Mouse (Mus musculus): ENCODE measurements around the gene Nphp1. TPM values are rescaled to one million over a fixed set of nuclear protein-coding genes. Genes with fewer than 3 reads are reported as not detected.

Nphp1 gene
- total and polyA plus RNA-seq, 3 experiments = 19.1 to 63.6 (median 37.1) TPM

- peaks cover 0 to 4% of the 10 kb centered on the region in 2 experiments; a peak in 2 of 4 replicates for H3K27me3 ChIP-seq (ENCODE audit: control insufficient read depth in 1 of 2, insufficient read depth in 2 of 2, low read length in 2 of 2)
- no peak for DNase-seq (ENCODE audit: low read depth, low spot score)
- no peak overlapping the region for H3K27ac ChIP-seq (ENCODE audit: control insufficient read depth, low read depth, low read length)
- H3K9ac ChIP-seq (ENCODE audit: control insufficient read depth, low read depth, low read length, poor library complexity, severe bottlenecking) = no peak overlapping the region
- H3K4me3 ChIP-seq (ENCODE audit: control insufficient read depth in 1 of 2, insufficient read depth in 1 of 2, low read depth in 2 of 2, low read length in 2 of 2) = no peak overlapping the region
- TF ChIP-seq JUND (IDR thresholded peaks at IDR 0.05; ENCODE audit: low read depth, low read length) (no peak), CTCF (IDR thresholded peaks at IDR 0.05 in 2 of 3, conservative IDR thresholded peaks at IDR 0.05 in 1 of 3; ENCODE audit: control insufficient read depth in 1 of 3, insufficient read depth in 1 of 3, low read depth in 2 of 3, low read length in 3 of 3, poor library complexity in 1 of 3, severe bottlenecking in 1 of 3) (no peak), CHD2 (IDR thresholded peaks at IDR 0.05; ENCODE audit: low read length) (no peak)
- H3K9me3 ChIP-seq (replicated peaks; ENCODE audit: insufficient read depth, low read length) = no peaks in the 10 kb centered on the region
- no peaks in the 10 kb centered on the region for H3K4me1 ChIP-seq (ENCODE audit: control insufficient read depth in 1 of 2, insufficient read depth in 2 of 2, low read length in 2 of 2)
- no peaks in the 10 kb centered on the region for H3K79me2 ChIP-seq (ENCODE audit: control insufficient read depth, insufficient read depth, low read length, poor library complexity)
- no peaks in the 10 kb centered on the region for H3K36me3 ChIP-seq (ENCODE audit: control insufficient read depth in 1 of 2, insufficient read depth in 2 of 2, low read length in 2 of 2)
Observed at GRCm38 (mm10) chr2:127708792-127709191, 79.9 kb downstream of the Nphp1 start.

- H3K4me3 ChIP-seq (ENCODE audit: control insufficient read depth in 1 of 2, insufficient read depth in 1 of 2, low read depth in 2 of 2, low read length in 2 of 2) = no peak overlapping the region
- peaks cover 0 to 3% of the 10 kb centered on the region in 2 experiments; a peak in 2 of 4 replicates for H3K27me3 ChIP-seq (ENCODE audit: control insufficient read depth in 1 of 2, insufficient read depth in 2 of 2, low read length in 2 of 2)
- H3K9me3 ChIP-seq (replicated peaks; ENCODE audit: insufficient read depth, low read length) = no peaks in the 10 kb centered on the region
- no peak overlapping the region for H3K9ac ChIP-seq (ENCODE audit: control insufficient read depth, low read depth, low read length, poor library complexity, severe bottlenecking)
- H3K27ac ChIP-seq (ENCODE audit: control insufficient read depth, low read depth, low read length) = no peak overlapping the region
- TF ChIP-seq POLR2AphosphoS5 (IDR thresholded peaks at IDR 0.05; ENCODE audit: borderline replicate concordance, low read depth, low read length) (no peak), KAT2A (conservative IDR thresholded peaks at IDR 0.05; ENCODE audit: low read depth, low read length) (no peak), MXI1 (IDR thresholded peaks at IDR 0.05; ENCODE audit: low read depth, low read length) (no peak)
- no peak for DNase-seq (ENCODE audit: low read depth, low spot score)
- no peaks in the 10 kb centered on the region for H3K79me2 ChIP-seq (ENCODE audit: control insufficient read depth, insufficient read depth, low read length, poor library complexity)
- H3K4me1 ChIP-seq (ENCODE audit: control insufficient read depth in 1 of 2, insufficient read depth in 2 of 2, low read length in 2 of 2) = no peaks in the 10 kb centered on the region
- no peaks in the 10 kb centered on the region for H3K36me3 ChIP-seq (ENCODE audit: control insufficient read depth in 1 of 2, insufficient read depth in 2 of 2, low read length in 2 of 2)
Observed at GRCm38 (mm10) chr2:127708060-127708459, 80.6 kb downstream of the Nphp1 start.

GRCm38 (mm10) chr2:127705267-127705666, 83.4 kb downstream of the Nphp1 start:
- no peak overlapping the region for H3K27ac ChIP-seq (ENCODE audit: control insufficient read depth, low read depth, low read length)
- H3K4me1 ChIP-seq (ENCODE audit: control insufficient read depth in 1 of 2, insufficient read depth in 2 of 2, low read length in 2 of 2) = no peaks in the 10 kb centered on the region

More at GRCm38 (mm10) chr2:127705267-127705666, 83.4 kb downstream of the Nphp1 start:
- Histone ChIP-seq H3K27me3 (ENCODE audit: control insufficient read depth in 1 of 2, insufficient read depth in 2 of 2, low read length in 2 of 2) (peaks cover 1 to 2% of the 10 kb centered on the region in 2 experiments; a peak in 2 of 4 replicates), H3K79me2 (ENCODE audit: control insufficient read depth, insufficient read depth, low read length, poor library complexity) (no peaks in the 10 kb centered on the region), H3K9ac (ENCODE audit: control insufficient read depth, low read depth, low read length, poor library complexity, severe bottlenecking) (no peak overlapping the region), H3K36me3 (ENCODE audit: control insufficient read depth in 1 of 2, insufficient read depth in 2 of 2, low read length in 2 of 2) (no peaks in the 10 kb centered on the region), H3K9me3 (replicated peaks; ENCODE audit: insufficient read depth, low read length) (no peaks in the 10 kb centered on the region), H3K4me3 (ENCODE audit: control insufficient read depth in 1 of 2, insufficient read depth in 1 of 2, low read depth in 2 of 2, low read length in 2 of 2) (no peak overlapping the region)
- TF ChIP-seq USF1 (IDR thresholded peaks at IDR 0.05; ENCODE audit: low read depth, low read length) = no peak
- TF ChIP-seq POLR2AphosphoS5 (IDR thresholded peaks at IDR 0.05; ENCODE audit: borderline replicate concordance, low read depth, low read length) = no peak
- no peak for TF ChIP-seq CHD1 (IDR thresholded peaks at IDR 0.05; ENCODE audit: low read depth, low read length)
- no peak for TF ChIP-seq ZC3H11A (IDR thresholded peaks at IDR 0.05; ENCODE audit: low read depth, low read length)
- no peak for TF ChIP-seq TBP (IDR thresholded peaks at IDR 0.05; ENCODE audit: low read depth, low read length)
- no peak for TF ChIP-seq JUND (IDR thresholded peaks at IDR 0.05; ENCODE audit: low read depth, low read length)
- no peak for TF ChIP-seq ZMIZ1 (IDR thresholded peaks at IDR 0.05; ENCODE audit: low read depth, low read length)
- no peak for TF ChIP-seq NELFE (IDR thresholded peaks at IDR 0.05; ENCODE audit: low read depth, low read length)
- no peak for TF ChIP-seq MYC (IDR thresholded peaks at IDR 0.05; ENCODE audit: low read depth, low read length)
- no peak for TF ChIP-seq GATA1 (IDR thresholded peaks at IDR 0.05; ENCODE audit: low read depth, low read length)
- no peak for TF ChIP-seq NRF1 (IDR thresholded peaks at IDR 0.05; ENCODE audit: insufficient read depth, low read depth, low read length, poor library complexity, severe bottlenecking)
- TF ChIP-seq CHD2 (IDR thresholded peaks at IDR 0.05; ENCODE audit: low read length) = no peak
- DNase-seq (ENCODE audit: low read depth, low spot score) = no peak

Other genes with a start within 250 kb of the Nphp1 start
- gene Prom2, start 247.4 kb downstream of the Nphp1 start, total RNA-seq (2012; rRNA removed) = not detected in 2 replicates
- gene Prom2, start 247.4 kb downstream of the Nphp1 start, polyA plus RNA-seq (2012; ENCODE audit: insufficient read depth in 1 of 2, insufficient read length in 2 of 2, low read depth in 1 of 2, low replicate concordance in 2 of 2, missing spikeins in 1 of 2) = not detected
- gene Zfp661, start 201.8 kb downstream of the Nphp1 start, total RNA-seq (2012; rRNA removed) = 2.7 and 4.2 TPM in 2 replicates
- 1 to 10 TPM in 1 of 2 experiments, not detected in 1; 5.9 TPM for gene Zfp661, start 201.8 kb downstream of the Nphp1 start, polyA plus RNA-seq (2012; ENCODE audit: insufficient read depth in 1 of 2, insufficient read length in 2 of 2, low read depth in 1 of 2, low replicate concordance in 2 of 2, missing spikeins in 1 of 2)
- 124 and 133 TPM in 2 replicates for gene Mrps5, start 201.7 kb downstream of the Nphp1 start, total RNA-seq (2012; rRNA removed)
- 1,000 to 10,000 TPM in 1 of 2 experiments, 100 to 1,000 TPM in 1; 124 to 1,057 TPM for gene Mrps5, start 201.7 kb downstream of the Nphp1 start, polyA plus RNA-seq (2012; ENCODE audit: insufficient read depth in 1 of 2, insufficient read length in 2 of 2, low read depth in 1 of 2, low replicate concordance in 2 of 2, missing spikeins in 1 of 2)
- gene Mal, start 132.2 kb downstream of the Nphp1 start, total RNA-seq (2012; rRNA removed) = not detected in 2 replicates
- not detected for gene Mal, start 132.2 kb downstream of the Nphp1 start, polyA plus RNA-seq (2012; ENCODE audit: insufficient read depth in 1 of 2, insufficient read length in 2 of 2, low read depth in 1 of 2, low replicate concordance in 2 of 2, missing spikeins in 1 of 2)
- not detected in 2 replicates for gene Mall, start 59.0 kb downstream of the Nphp1 start, total RNA-seq (2012; rRNA removed)
- not detected for gene Mall, start 59.0 kb downstream of the Nphp1 start, polyA plus RNA-seq (2012; ENCODE audit: insufficient read depth in 1 of 2, insufficient read length in 2 of 2, low read depth in 1 of 2, low replicate concordance in 2 of 2, missing spikeins in 1 of 2)
- gene Mtln, start 3.6 kb upstream of the Nphp1 start, total RNA-seq (2012; rRNA removed) = 37.5 and 44.2 TPM in 2 replicates
- gene Mtln, start 3.6 kb upstream of the Nphp1 start, polyA plus RNA-seq (2012; ENCODE audit: insufficient read depth in 1 of 2, insufficient read length in 2 of 2, low read depth in 1 of 2, low replicate concordance in 2 of 2, missing spikeins in 1 of 2) = 10 to 100 TPM in 1 of 2 experiments, not detected in 1; 29.8 TPM
- gene Bub1, start 43.0 kb upstream of the Nphp1 start, total RNA-seq (2012; rRNA removed) = 34.6 and 43.2 TPM in 2 replicates
- 100 to 1,000 TPM in 1 of 2 experiments, 10 to 100 TPM in 1; 57.2 to 618 TPM for gene Bub1, start 43.0 kb upstream of the Nphp1 start, polyA plus RNA-seq (2012; ENCODE audit: insufficient read depth in 1 of 2, insufficient read length in 2 of 2, low read depth in 1 of 2, low replicate concordance in 2 of 2, missing spikeins in 1 of 2)
- gene Acoxl, start 50.0 kb upstream of the Nphp1 start, total RNA-seq (2012; rRNA removed) = 0.29 and 0.31 TPM in 2 replicates
- under 1 TPM in 1 of 2 experiments, not detected in 1; 0.39 TPM for gene Acoxl, start 50.0 kb upstream of the Nphp1 start, polyA plus RNA-seq (2012; ENCODE audit: insufficient read depth in 1 of 2, insufficient read length in 2 of 2, low read depth in 1 of 2, low replicate concordance in 2 of 2, missing spikeins in 1 of 2)

Measured in MEL (cell line).